Mouse (Mus musculus): ENCODE data around the gene Rrp9.

The Rrp9 gene

DNA sequence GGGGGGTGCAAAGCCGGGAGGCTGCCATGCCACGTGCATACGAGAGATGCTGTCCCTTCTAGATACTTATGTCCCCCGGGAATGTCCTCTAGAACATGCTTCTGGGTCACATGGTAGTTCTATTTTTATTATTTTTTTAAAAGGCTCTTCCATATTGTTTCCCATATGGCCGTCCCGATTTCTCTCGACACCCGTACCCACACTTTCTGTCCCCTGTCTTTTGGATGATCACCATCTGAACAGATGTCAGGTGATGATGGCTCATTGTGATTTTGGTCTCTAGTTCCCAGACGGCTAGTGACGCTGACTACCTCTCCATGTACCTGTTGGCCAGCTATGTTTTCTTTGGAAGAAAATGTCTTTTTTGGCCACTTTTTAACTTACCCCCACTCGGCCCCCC lies 59.2 kb downstream of the Rrp9 start:
- DNase-seq = no peak
